Mouse (Mus musculus): ENCODE data around the gene Hif1an.

GRCm38 (mm10) chr19:44591638-44592037 lies 29.0 kb downstream of the Hif1an start:
- TF ChIP-seq POLR2A (IDR thresholded peaks at IDR 0.05; ENCODE audit: low read depth, low read length): no peak
- TF ChIP-seq CTCF (IDR thresholded peaks at IDR 0.05; ENCODE audit: extremely low read depth, insufficient read depth, insufficient read length, insufficient replicate concordance): no peak

Measured in spleen, adult 2 months (tissue).